Mouse (Mus musculus): ENCODE measurements around the gene Ncf1. TPM values are rescaled to one million over a fixed set of nuclear protein-coding genes. Genes with fewer than 3 reads are reported as not detected.

Gene Ncf1
- polyA plus RNA-seq, 1 experiment from 2014 or later = 1.7 TPM

- Histone ChIP-seq H3K9me3 (replicated peaks) (no peaks in the 10 kb centered on the region), H3K36me3 (no peaks in the 10 kb centered on the region), H3K4me1 (peaks cover 44% of the 10 kb centered on the region), H3K4me3 (no peak overlapping the region), H3K27me3 (ENCODE audit: low read depth, poor library complexity, severe bottlenecking) (peaks cover 28% of the 10 kb centered on the region), H3K27ac (0 out of 2 replicates have a peak overlapping the region, but pooled peaks have one; percentile 42)
- DNase-seq (ENCODE audit: low spot score) = no peak
- 80% methylated on average over 30 of the region's 30 CpGs for WGBS
These were observed 4.1 kb downstream of the Ncf1 start for GRCm38 (mm10) chr5:134225110-134225901.

- H3K27ac ChIP-seq = peak overlapping the region; percentile 78
- DNase-seq (ENCODE audit: low spot score) = peak; percentile 57
- 3% methylated on average over 36 of the region's 36 CpGs for whole genome bisulfite sequencing
- no peaks in the 10 kb centered on the region for H3K9me3 ChIP-seq (replicated peaks)
- H3K36me3 ChIP-seq = peaks cover 8% of the 10 kb centered on the region
- H3K4me3 ChIP-seq = peak overlapping the region; percentile 54
- peaks cover 30% of the 10 kb centered on the region for H3K4me1 ChIP-seq
- H3K27me3 ChIP-seq (ENCODE audit: low read depth, poor library complexity, severe bottlenecking) = peaks cover 28% of the 10 kb centered on the region
These were observed 7.7 kb downstream of the Ncf1 start for GRCm38 (mm10) chr5:134221708-134222150.

- 48% methylated on average over 4 of the region's 4 CpGs for WGBS
- peaks cover 25% of the 10 kb centered on the region for H3K4me1 ChIP-seq
These were observed 8.1 kb downstream of the Ncf1 start for GRCm38 (mm10) chr5:134221278-134221677.

GRCm38 (mm10) chr5:134217900-134218299, 11.5 kb downstream of the Ncf1 start:
- no peak overlapping the region for H3K4me3 ChIP-seq
- peaks cover 13% of the 10 kb centered on the region for H3K4me1 ChIP-seq
- H3K27me3 ChIP-seq (ENCODE audit: low read depth, poor library complexity, severe bottlenecking) = peaks cover 22% of the 10 kb centered on the region
- DNase-seq (ENCODE audit: low spot score) = no peak
- no peak overlapping the region for H3K27ac ChIP-seq
- peaks cover 16% of the 10 kb centered on the region for H3K36me3 ChIP-seq
- H3K9me3 ChIP-seq (replicated peaks) = no peaks in the 10 kb centered on the region
- WGBS = 91% methylated on average over 7 of the region's 7 CpGs

More at GRCm38 (mm10) chr5:134221278-134221677, 8.1 kb downstream of the Ncf1 start:
- DNase-seq (ENCODE audit: low spot score) = no peak
- Histone ChIP-seq H3K36me3 (peaks cover 12% of the 10 kb centered on the region), H3K9me3 (replicated peaks) (no peaks in the 10 kb centered on the region), H3K27me3 (ENCODE audit: low read depth, poor library complexity, severe bottlenecking) (peaks cover 28% of the 10 kb centered on the region), H3K27ac (peak overlapping the region; percentile 78; the same call in 1 of the 2 replicates), H3K4me3 (peak overlapping the region; percentile 54)

GRCm38 (mm10) chr5:134214021-134214806, 15.2 kb downstream of the Ncf1 start:
- Histone ChIP-seq H3K4me3 (no peak overlapping the region), H3K27me3 (ENCODE audit: low read depth, poor library complexity, severe bottlenecking) (no peaks in the 10 kb centered on the region), H3K9me3 (replicated peaks) (no peaks in the 10 kb centered on the region), H3K36me3 (peaks cover 21% of the 10 kb centered on the region), H3K27ac (no peak overlapping the region), H3K4me1 (no peaks in the 10 kb centered on the region)
- 79% methylated on average over 12 of the region's 12 CpGs for WGBS
- no peak for DNase-seq (ENCODE audit: low spot score)

GRCm38 (mm10) chr5:134209931-134210554, 19.4 kb downstream of the Ncf1 start:
- H3K4me1 ChIP-seq = no peaks in the 10 kb centered on the region
- H3K36me3 ChIP-seq = peaks cover 5% of the 10 kb centered on the region; the same call in 1 of the 2 replicates
- H3K27ac ChIP-seq = no peak overlapping the region
- no peak overlapping the region for H3K4me3 ChIP-seq
- WGBS = 51% methylated on average over 11 of the region's 11 CpGs
- no peaks in the 10 kb centered on the region for H3K9me3 ChIP-seq (replicated peaks)
- no peak for DNase-seq (ENCODE audit: low spot score)
- no peaks in the 10 kb centered on the region for H3K27me3 ChIP-seq (ENCODE audit: low read depth, poor library complexity, severe bottlenecking)

- peaks cover 18% of the 10 kb centered on the region for H3K36me3 ChIP-seq
- 85% methylated on average over 10 of the region's 10 CpGs for WGBS
- H3K4me1 ChIP-seq = no peaks in the 10 kb centered on the region
- H3K27ac ChIP-seq = no peak overlapping the region
- no peaks in the 10 kb centered on the region for H3K27me3 ChIP-seq (ENCODE audit: low read depth, poor library complexity, severe bottlenecking)
- H3K4me3 ChIP-seq = no peak overlapping the region
- no peaks in the 10 kb centered on the region for H3K9me3 ChIP-seq (replicated peaks)
- no peak for DNase-seq (ENCODE audit: low spot score)
These were observed 22.7 kb downstream of the Ncf1 start for GRCm38 (mm10) chr5:134206721-134207120.

- WGBS = 90% methylated on average over 8 of the region's 8 CpGs
- H3K27me3 ChIP-seq (ENCODE audit: low read depth, poor library complexity, severe bottlenecking) = no peaks in the 10 kb centered on the region
- DNase-seq (ENCODE audit: low spot score) = no peak
- no peak overlapping the region for H3K27ac ChIP-seq
- H3K4me3 ChIP-seq = no peak overlapping the region
- peaks cover 37% of the 10 kb centered on the region for H3K36me3 ChIP-seq
- H3K9me3 ChIP-seq (replicated peaks) = no peaks in the 10 kb centered on the region
- H3K4me1 ChIP-seq = no peaks in the 10 kb centered on the region
These were observed 35.8 kb downstream of the Ncf1 start for GRCm38 (mm10) chr5:134193664-134194063.

GRCm38 (mm10) chr5:134188571-134188970, 40.9 kb downstream of the Ncf1 start:
- no peak for DNase-seq (ENCODE audit: low spot score)
- Histone ChIP-seq H3K9me3 (replicated peaks) (no peaks in the 10 kb centered on the region), H3K36me3 (peaks cover 7% of the 10 kb centered on the region), H3K27ac (no peak overlapping the region), H3K4me1 (peaks cover 5% of the 10 kb centered on the region), H3K27me3 (ENCODE audit: low read depth, poor library complexity, severe bottlenecking) (no peaks in the 10 kb centered on the region), H3K4me3 (no peak overlapping the region)
- 70% methylated on average over 7 of the region's 7 CpGs for WGBS

- Histone ChIP-seq H3K4me3 (no peak overlapping the region), H3K36me3 (no peaks in the 10 kb centered on the region), H3K4me1 (peaks cover 19% of the 10 kb centered on the region), H3K9me3 (replicated peaks) (no peaks in the 10 kb centered on the region), H3K27ac (no peak overlapping the region), H3K27me3 (ENCODE audit: low read depth, poor library complexity, severe bottlenecking) (no peaks in the 10 kb centered on the region)
- 77% methylated on average over 4 of the region's 4 CpGs for WGBS
- peak; percentile 80 for DNase-seq (ENCODE audit: low spot score)
These were observed 42.3 kb downstream of the Ncf1 start for GRCm38 (mm10) chr5:134186961-134187731.

GRCm38 (mm10) chr5:134186059-134186458, 43.4 kb downstream of the Ncf1 start:
- H3K9me3 ChIP-seq (replicated peaks) = no peaks in the 10 kb centered on the region
- no peak overlapping the region for H3K27ac ChIP-seq
- 95% methylated on average over 3 of the region's 3 CpGs for WGBS
- DNase-seq (ENCODE audit: low spot score) = no peak
- no peaks in the 10 kb centered on the region for H3K36me3 ChIP-seq
- peaks cover 26% of the 10 kb centered on the region for H3K4me1 ChIP-seq
- H3K4me3 ChIP-seq = no peak overlapping the region
- no peaks in the 10 kb centered on the region for H3K27me3 ChIP-seq (ENCODE audit: low read depth, poor library complexity, severe bottlenecking)

Measured in limb, embryonic 10.5 days (tissue).